Comparison of ENCODE assay signal across 11 mouse cellular contexts in the genomic region with DNA sequence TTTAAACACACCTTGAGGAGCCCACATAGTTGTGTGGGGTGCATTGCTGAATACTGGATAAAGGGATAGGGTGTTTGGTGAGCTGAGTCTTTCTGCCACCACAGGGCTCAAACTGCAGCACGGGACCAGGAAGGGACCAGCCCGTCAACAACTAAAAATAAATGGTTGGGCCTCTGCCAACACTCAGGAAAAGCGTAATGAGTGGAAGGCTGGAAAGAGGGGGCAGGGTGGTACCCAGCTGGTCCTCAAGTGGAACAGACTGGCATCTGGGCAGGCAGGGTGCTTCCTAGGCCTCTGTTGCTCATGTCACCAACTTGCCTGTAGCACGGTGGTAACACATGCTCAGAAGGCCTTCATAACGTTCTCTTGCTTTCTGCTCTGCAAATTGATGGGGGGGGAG. TPM values are rescaled to one million over a fixed set of nuclear protein-coding genes. Genes with fewer than 3 reads are reported as not detected.
DNase-seq lines count a peak whose midpoint lies in the region; ATAC-seq and TF ChIP-seq lines count a peak whose summit lies in the region.
"Had no signal": no experiment of that assay in that cellular context is flagged by ENCODE, and none has a peak within 500 bp of the region (broad histone marks: within the 10 kb centered on the region; RNA-seq: fewer than 3 reads in every experiment).

No protein-coding gene starts in this region.

- peak overlapping the region; percentile 61 for H3K9ac ChIP-seq in heart, embryonic 14.5 days (ENCODE audit: low read length)
- no peak overlapping the region for H3K9ac ChIP-seq in lung, embryonic 15.5 days
- H3K9ac ChIP-seq in hindbrain, embryonic 13.5 days: no peak overlapping the region
- no peak overlapping the region for H3K9ac ChIP-seq in hindbrain, postnatal 0 days (replicated peaks; ENCODE audit: low read length)
- H3K9ac ChIP-seq: neural tube, embryonic 12.5 days had no signal

- intact Hi-C loops in gastrocnemius, adult 2 months (cut with DNase I): loop anchor here (5.0 kb wide), 1 partner anchor 53 kb away; no protein-coding TSS in a partner anchor
- intact Hi-C loops in left cerebral cortex, postnatal 36 days (cut with DNase I): no loop called here

- no peaks in the 10 kb centered on the region for H3K36me3 ChIP-seq in heart, embryonic 14.5 days (ENCODE audit: control insufficient read depth, insufficient read depth, low read length)
- H3K36me3 ChIP-seq in lung, embryonic 15.5 days: no peaks in the 10 kb centered on the region
- no peaks in the 10 kb centered on the region for H3K36me3 ChIP-seq in hindbrain, embryonic 13.5 days
- H3K36me3 ChIP-seq in hindbrain, postnatal 0 days (ENCODE audit: insufficient read depth, low read length): no peaks in the 10 kb centered on the region
- H3K36me3 ChIP-seq: neural tube, embryonic 12.5 days had no signal

- DNase-seq in gastrocnemius, adult 2 months: no peak
- no peak for DNase-seq in gastrocnemius, adult 8-10 months (ENCODE audit: low spot score in 2 of 2)
- no peak for DNase-seq in hindbrain, postnatal 0 days (ENCODE audit: low spot score)
- DNase-seq in left cerebral cortex, postnatal 36 days (ENCODE audit: low spot score in 2 of 2): no peak
- DNase-seq: adrenal gland, postnatal 10 days had no signal

- 0 out of 2 replicates have a peak overlapping the region, but pooled peaks have one; percentile 5 for H3K4me2 ChIP-seq in heart, embryonic 14.5 days (ENCODE audit: low read length)
- H3K4me2 ChIP-seq in lung, embryonic 15.5 days: no peak overlapping the region
- H3K4me2 ChIP-seq in hindbrain, embryonic 13.5 days: no peak overlapping the region
- H3K4me2 ChIP-seq in hindbrain, postnatal 0 days (ENCODE audit: low read depth, low read length): no peak overlapping the region
- H3K4me2 ChIP-seq: neural tube, embryonic 12.5 days had no signal

- TF ChIP-seq CTCF in gastrocnemius, adult 2 months (IDR thresholded peaks at IDR 0.05): no peak
- TF ChIP-seq CTCF in hindbrain, postnatal 0 days (IDR thresholded peaks at IDR 0.05; ENCODE audit: low read depth): no peak

- H3K4me3 ChIP-seq in gastrocnemius, adult 2 months: peak overlapping the region; percentile 2; the same call in 1 of the 2 replicates
- H3K4me3 ChIP-seq in brown adipose tissue, adult 24 weeks (ENCODE audit: insufficient read depth, low read depth, low read length): no peak overlapping the region
- no peak overlapping the region for H3K4me3 ChIP-seq in heart, embryonic 14.5 days (ENCODE audit: control insufficient read depth in 1 of 2, insufficient read depth in 1 of 2, low read depth in 1 of 2, low read length in 2 of 2)
- H3K4me3 ChIP-seq in lung, embryonic 15.5 days: no peak overlapping the region
- H3K4me3 ChIP-seq in hindbrain, embryonic 13.5 days: no peak overlapping the region
- H3K4me3 ChIP-seq in hindbrain, postnatal 0 days (ENCODE audit: low read length): no peak overlapping the region
- H3K4me3 ChIP-seq: neural tube, embryonic 12.5 days had no signal

- peak overlapping the region; percentile 89 for H3K27ac ChIP-seq in gastrocnemius, adult 2 months
- H3K27ac ChIP-seq in brown adipose tissue, adult 24 weeks (replicated peaks; ENCODE audit: low read depth, low read length): peak overlapping the region; percentile 95
- peak overlapping the region; percentile 89 to 94 for H3K27ac ChIP-seq in heart, embryonic 14.5 days (replicated peaks in 1 of 2; ENCODE audit: control insufficient read depth in 1 of 2, insufficient read depth in 1 of 2, low read depth in 2 of 2, low read length in 2 of 2)
- H3K27ac ChIP-seq in lung, embryonic 15.5 days: peak overlapping the region; percentile 84
- H3K27ac ChIP-seq in hindbrain, embryonic 13.5 days: no peak overlapping the region
- H3K27ac ChIP-seq in hindbrain, postnatal 0 days: no peak overlapping the region
- H3K27ac ChIP-seq: neural tube, embryonic 12.5 days had no signal

- 20% methylated on average over 5 of the region's 5 CpGs for WGBS in heart, embryonic 14.5 days
- 24% methylated on average over 5 of the region's 5 CpGs for WGBS in lung, embryonic 15.5 days
- 54% methylated on average over 5 of the region's 5 CpGs for WGBS in hindbrain, embryonic 13.5 days
- WGBS in hindbrain, postnatal 0 days: 32% methylated on average over 5 of the region's 5 CpGs

- no peaks in the 10 kb centered on the region for H3K9me3 ChIP-seq in heart, embryonic 14.5 days (ENCODE audit: control insufficient read depth, low read length)
- no peaks in the 10 kb centered on the region for H3K9me3 ChIP-seq in lung, embryonic 15.5 days
- no peaks in the 10 kb centered on the region for H3K9me3 ChIP-seq in hindbrain, embryonic 13.5 days
- H3K9me3 ChIP-seq in hindbrain, postnatal 0 days (ENCODE audit: low read length): no peaks in the 10 kb centered on the region
- H3K9me3 ChIP-seq: neural tube, embryonic 12.5 days had no signal

- H3K4me1 ChIP-seq in brown adipose tissue, adult 24 weeks (ENCODE audit: control insufficient read depth, insufficient read depth, insufficient read length, low read length): peaks cover 65% of the 10 kb centered on the region
- peaks cover 38 to 42% of the 10 kb centered on the region in 2 experiments for H3K4me1 ChIP-seq in heart, embryonic 14.5 days (ENCODE audit: control insufficient read depth in 2 of 2, insufficient read depth in 2 of 2, low read length in 2 of 2)
- peaks cover 50% of the 10 kb centered on the region for H3K4me1 ChIP-seq in lung, embryonic 15.5 days
- peaks cover 50% of the 10 kb centered on the region for H3K4me1 ChIP-seq in hindbrain, embryonic 13.5 days (replicated peaks)
- peaks cover 31% of the 10 kb centered on the region for H3K4me1 ChIP-seq in hindbrain, postnatal 0 days (ENCODE audit: insufficient read depth, low read length)

- peak; percentile 51 for ATAC-seq in heart, embryonic 14.5 days (ENCODE audit: insufficient number of reproducible peaks, insufficient read depth, low FRiP score, low read depth)
- peak; percentile 16; the same call in 1 of the 2 replicates for ATAC-seq in lung, embryonic 15.5 days (ENCODE audit: borderline replicate concordance, extremely low read depth, low FRiP score, low TSS enrichment)
- ATAC-seq in hindbrain, embryonic 13.5 days (ENCODE audit: low FRiP score): no peak
- ATAC-seq in hindbrain, postnatal 0 days: no peak
- ATAC-seq: CD4-positive, CD25-positive, alpha-beta regulatory T cell, adult 4 months had no signal

- H3K27me3 ChIP-seq in heart, embryonic 14.5 days (ENCODE audit: control insufficient read depth, insufficient read depth, low read length): no peaks in the 10 kb centered on the region
- H3K27me3 ChIP-seq in lung, embryonic 15.5 days: no peaks in the 10 kb centered on the region
- H3K27me3 ChIP-seq in hindbrain, embryonic 13.5 days: no peaks in the 10 kb centered on the region
- no peaks in the 10 kb centered on the region for H3K27me3 ChIP-seq in hindbrain, postnatal 0 days (ENCODE audit: insufficient read depth, low read length)
- H3K27me3 ChIP-seq: neural tube, embryonic 12.5 days had no signal

RNA-seq across cellular contexts. Expression of gene Abtb1, which starts 56.5 kb away (rescaled TPM):
- total RNA-seq in gastrocnemius, adult 2 months (2021): 10 to 100 TPM; 16.9 to 22.7 TPM
- 10 to 100 TPM; 21.1 to 25.9 (median 22.0) TPM for total RNA-seq in gastrocnemius, adult 8-10 months (2022)
- 8.6 and 12.6 TPM in 2 replicates for polyA plus RNA-seq in brown adipose tissue, adult 24 weeks (2012; ENCODE audit: insufficient read depth, insufficient read length, missing spikeins)
- 20.9 and 22.3 TPM in 2 replicates for polyA plus RNA-seq in heart, embryonic 14.5 days (2014; fragmentation: Nextera tagmentation; extraction: Ambion mirVana)
- 36.7 and 42.9 TPM in 2 replicates for polyA plus RNA-seq in lung, embryonic 15.5 days (2015; fragmentation: Nextera tagmentation; extraction: Ambion mirVana)
- polyA plus RNA-seq in hindbrain, embryonic 13.5 days (2015; fragmentation: Nextera tagmentation; extraction: Ambion mirVana): 36.3 and 38.2 TPM in 2 replicates
- total RNA-seq in hindbrain, postnatal 0 days (2014; rRNA removed): 62.6 and 78.9 TPM in 2 replicates
- 31.5 and 34.8 TPM in 2 replicates for polyA plus RNA-seq in hindbrain, postnatal 0 days (2015; fragmentation: Nextera tagmentation; extraction: Ambion mirVana)
- total RNA-seq in left cerebral cortex, postnatal 36 days (2021): 10 to 100 TPM; 43.4 to 45.9 TPM

Comparison
In these comparisons a context has a peak if more than half of its experiments do, and no peak if none do; other contexts are left out.
1. H3K27ac ChIP-seq: peak in gastrocnemius, adult 2 months (single experiment), brown adipose tissue, adult 24 weeks (single experiment), heart, embryonic 14.5 days (2 of 2) and lung, embryonic 15.5 days (single experiment); none in hindbrain, embryonic 13.5 days (single experiment) and hindbrain, postnatal 0 days (single experiment).
2. ATAC-seq: peak in heart, embryonic 14.5 days (single experiment) and lung, embryonic 15.5 days (single experiment); none in hindbrain, embryonic 13.5 days (single experiment) and hindbrain, postnatal 0 days (single experiment).